In the genomic region with DNA sequence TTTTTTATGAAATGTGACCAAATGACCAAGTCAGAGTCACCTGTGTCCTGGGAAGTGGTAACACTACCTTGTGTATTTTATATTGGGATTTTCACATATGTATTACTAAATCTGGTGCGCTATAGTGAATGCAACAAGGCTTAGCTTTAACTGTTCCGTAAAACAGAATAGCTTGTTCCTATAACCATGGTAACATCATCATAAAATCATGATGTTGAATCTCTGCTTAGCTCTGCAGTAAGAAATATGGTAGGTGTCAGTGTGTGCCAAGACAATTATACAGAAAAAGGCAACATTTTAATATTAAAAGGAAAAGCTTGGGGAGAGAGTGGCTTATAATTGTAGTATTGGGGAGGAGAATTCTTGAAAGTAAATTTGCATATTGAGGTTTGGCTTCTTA, we compare ENCODE assay signal across 20 mouse cellular contexts.
"Had no signal": no experiment of that assay in that cellular context is flagged by ENCODE, and none has a peak within 500 bp of the region (broad histone marks: within the 10 kb centered on the region; RNA-seq: fewer than 3 reads in every experiment).

No protein-coding gene starts in this region.

- DNase-seq: liver, postnatal 0 days; lung, adult 2 months; lung, postnatal 4 days; midbrain, embryonic 14.5 days; retina, postnatal 1 day; right cerebral cortex, adult 18-20 months; right cerebral cortex, postnatal 25 days; right cerebral cortex, postnatal 4 days; spleen, adult 18-20 months; thymus, adult 18-20 months; thymus, postnatal 14 days; thymus, postnatal 36 days had no signal

- H3K9ac ChIP-seq: liver, postnatal 0 days; lung, embryonic 15.5 days; midbrain, embryonic 12.5 days; neural tube, embryonic 13.5 days; neural tube, embryonic 15.5 days had no signal

- H3K4me2 ChIP-seq: lung, embryonic 15.5 days; midbrain, embryonic 12.5 days; neural tube, embryonic 13.5 days; neural tube, embryonic 15.5 days had no signal

- ATAC-seq: liver, postnatal 0 days; lung, postnatal 0 days; midbrain, embryonic 16.5 days had no signal

- H3K4me1 ChIP-seq: lung, embryonic 15.5 days; midbrain, embryonic 10.5 days; midbrain, embryonic 12.5 days; neural tube, embryonic 13.5 days; neural tube, embryonic 15.5 days had no signal

- H3K4me3 ChIP-seq: lung, embryonic 15.5 days; midbrain, embryonic 10.5 days; midbrain, embryonic 12.5 days; myocyte; neural tube, embryonic 13.5 days; neural tube, embryonic 15.5 days had no signal

- H3K9me3 ChIP-seq: lung, embryonic 15.5 days; midbrain, embryonic 10.5 days; midbrain, embryonic 12.5 days; neural tube, embryonic 13.5 days; neural tube, embryonic 15.5 days had no signal

- H3K27ac ChIP-seq: lung, embryonic 15.5 days; midbrain, embryonic 10.5 days; midbrain, embryonic 12.5 days; neural tube, embryonic 13.5 days; neural tube, embryonic 15.5 days had no signal

- H3K27me3 ChIP-seq: lung, embryonic 15.5 days; midbrain, embryonic 12.5 days; neural tube, embryonic 13.5 days; neural tube, embryonic 15.5 days had no signal
